Mouse (Mus musculus) gastrocnemius, postnatal 36 days (tissue): ENCODE data around the gene Itga6. TPM values are rescaled to one million over a fixed set of nuclear protein-coding genes. Genes with fewer than 3 reads are reported as not detected.
"Not testable (repeated sequence)": the region's sequence is repeated elsewhere in the genome, so short reads cannot be mapped to it uniquely, and the experiment has no call there.

Experiments
- DNase-seq, 2 experiments: peaks; one replicate each; pipeline ENCODE4 v3.0.0; 2022
- intact Hi-C: fragments of 180-260 bp; cut with DNase I; formaldehyde crosslinking; loops from one replicate; pipeline ENCODE4 v1.15.1; 2025
- total RNA-seq, 2 experiments: library from RNA; stranded (reverse); gene quantifications; 2 replicates each; pipeline ENCODE4 v1.2.3; 2021

Itga6 gene
- total RNA-seq, 2 experiments from 2014 or later = 14.6 to 17.8 TPM

GRCm38 (mm10) chr2:71834371-71834770 is 89.0 kb downstream of the Itga6 start:
- intact Hi-C loops = no loop called here
- no peak for DNase-seq

- intact Hi-C loops = no loop called here
- DNase-seq = no peak
These were observed 90.1 kb downstream of the Itga6 start for GRCm38 (mm10) chr2:71835556-71835955.

- intact Hi-C loops = no loop called here
- DNase-seq = no peak
These were observed 90.8 kb downstream of the Itga6 start for GRCm38 (mm10) chr2:71836232-71836631.

- intact Hi-C loops = no loop called here
These were observed 91.8 kb downstream of the Itga6 start for GRCm38 (mm10) chr2:71837261-71837660.

GRCm38 (mm10) chr2:71837791-71838190 is 92.4 kb downstream of the Itga6 start:
- peak; percentile 20 to 33 for DNase-seq
- intact Hi-C loops = no loop called here

More at GRCm38 (mm10) chr2:71837261-71837660, 91.8 kb downstream of the Itga6 start:
- DNase-seq = no peak

- DNase-seq = no peak
- intact Hi-C loops = no loop called here
These were observed 97.9 kb downstream of the Itga6 start for GRCm38 (mm10) chr2:71843316-71843715.

GRCm38 (mm10) chr2:71844906-71845305 is 99.5 kb downstream of the Itga6 start:
- no peak for DNase-seq
- intact Hi-C loops = no loop called here

GRCm38 (mm10) chr2:71852161-71852560 is 106.7 kb downstream of the Itga6 start:
- DNase-seq = peak; percentile 12 to 52
- intact Hi-C loops = not testable (repeated sequence)

- no peak for DNase-seq
- intact Hi-C loops = no loop called here
These were observed 109.7 kb downstream of the Itga6 start for GRCm38 (mm10) chr2:71855076-71855475.

GRCm38 (mm10) chr2:71863531-71864173 is 118.2 kb downstream of the Itga6 start:
- DNase-seq = no peak
- intact Hi-C loops = no loop called here

GRCm38 (mm10) chr2:71865022-71865421 is 119.6 kb downstream of the Itga6 start:
- intact Hi-C loops = no loop called here
- DNase-seq = no peak

GRCm38 (mm10) chr2:71865935-71866334 is 120.5 kb downstream of the Itga6 start:
- intact Hi-C loops = no loop called here
- DNase-seq = no peak

- DNase-seq = no peak
- intact Hi-C loops = no loop called here
These were observed 121.1 kb downstream of the Itga6 start for GRCm38 (mm10) chr2:71866565-71866964.

GRCm38 (mm10) chr2:71867019-71867418 is 121.6 kb downstream of the Itga6 start:
- intact Hi-C loops = no loop called here
- no peak for DNase-seq

GRCm38 (mm10) chr2:71867480-71867879 is 122.1 kb downstream of the Itga6 start:
- no peak for DNase-seq
- intact Hi-C loops = no loop called here

- intact Hi-C loops = no loop called here
These were observed 122.8 kb downstream of the Itga6 start for GRCm38 (mm10) chr2:71868256-71868655.

GRCm38 (mm10) chr2:71872141-71872540 is 126.7 kb downstream of the Itga6 start:
- DNase-seq = no peak
- intact Hi-C loops = no loop called here

More at GRCm38 (mm10) chr2:71868256-71868655, 122.8 kb downstream of the Itga6 start:
- no peak for DNase-seq

GRCm38 (mm10) chr2:71872801-71873443 is 127.5 kb downstream of the Itga6 start, which contains the start of gene Pdk1:
Gene Pdk1 (plus strand): TSS chr2:71873224.
- DNase-seq = peak; percentile 98 to 99
- intact Hi-C loops = no loop called here

- peak in 1 of 2 experiments; percentile 6 for DNase-seq
- intact Hi-C loops = no loop called here
These were observed 128.3 kb downstream of the Itga6 start for GRCm38 (mm10) chr2:71873474-71874322.

- intact Hi-C loops = no loop called here
- DNase-seq = no peak
These were observed 129.0 kb downstream of the Itga6 start for GRCm38 (mm10) chr2:71874422-71874821.

GRCm38 (mm10) chr2:71874836-71875235 is 129.4 kb downstream of the Itga6 start:
- intact Hi-C loops = no loop called here

More at GRCm38 (mm10) chr2:71874836-71875235, 129.4 kb downstream of the Itga6 start:
- no peak for DNase-seq
